Mouse (Mus musculus) forebrain, embryonic 13.5 days (tissue): ENCODE measurements around the gene Macrod2. TPM values are rescaled to one million over a fixed set of nuclear protein-coding genes. Genes with fewer than 3 reads are reported as not detected.

Experiments
- ATAC-seq: fragments of 200-750 bp; cut with Nextera tagmentation; 2 replicates; pipeline ENCODE4 v1.8.0; 2017
- H3K27ac ChIP-seq: fragments of 300-500 bp; sonication (generic); 2 replicates; pipeline ENCODE4 v1.5.1; 2015; ENCODE audit warnings: inconsistent platforms, mild to moderate bottlenecking, moderate library complexity
- H3K27me3 ChIP-seq: fragments of 300-500 bp; sonication (generic); 2 replicates; pipeline ENCODE4 v1.6.1; 2015; ENCODE audit warnings: mild to moderate bottlenecking, inconsistent platforms
- H3K36me3 ChIP-seq: fragments of 300-500 bp; sonication (generic); 2 replicates; pipeline ENCODE4 v1.6.1; 2015; ENCODE audit warnings: mild to moderate bottlenecking, inconsistent platforms; ENCODE audit not compliant: poor library complexity, severe bottlenecking
- H3K4me1 ChIP-seq: fragments of 300-500 bp; sonication (generic); 2 replicates; pipeline ENCODE4 v1.6.1; 2015; ENCODE audit warnings: inconsistent platforms
- H3K4me2 ChIP-seq: fragments of 300-500 bp; sonication (generic); 2 replicates; pipeline ENCODE4 v1.6.1; 2015; ENCODE audit warnings: inconsistent platforms, mild to moderate bottlenecking, moderate library complexity
- H3K4me3 ChIP-seq: fragments of 300-500 bp; sonication (generic); 2 replicates; pipeline ENCODE4 v1.5.1; 2015; ENCODE audit warnings: mild to moderate bottlenecking, inconsistent platforms
- H3K9ac ChIP-seq: fragments of 300-500 bp; sonication (generic); 2 replicates; pipeline ENCODE4 v1.6.1; 2015; ENCODE audit warnings: mild to moderate bottlenecking, inconsistent platforms
- H3K9me3 ChIP-seq: fragments of 300-500 bp; sonication (generic); replicated peaks from 2 replicates; pipeline ENCODE4 v1.6.1; 2016; ENCODE audit warnings: inconsistent platforms
- WGBS: fragments of 180-500 bp; shearing (Covaris S2); methylation state at CpG from one replicate; pipeline ENCODE4 v1.1.7; 2015; 5-methylcytosine and 5-hydroxymethylcytosine counted together
- polyA plus RNA-seq: library from polyadenylated mRNA; unstranded; fragments of >200 nt; fragmentation: Nextera tagmentation; extraction: Ambion mirVana; gene quantifications from 2 replicates; pipeline ENCODE4 v1.2.1, GENCODE M21; 2015

Gene Macrod2
- polyA plus RNA-seq, 1 experiment from 2014 or later = 73.5 TPM

DNA sequence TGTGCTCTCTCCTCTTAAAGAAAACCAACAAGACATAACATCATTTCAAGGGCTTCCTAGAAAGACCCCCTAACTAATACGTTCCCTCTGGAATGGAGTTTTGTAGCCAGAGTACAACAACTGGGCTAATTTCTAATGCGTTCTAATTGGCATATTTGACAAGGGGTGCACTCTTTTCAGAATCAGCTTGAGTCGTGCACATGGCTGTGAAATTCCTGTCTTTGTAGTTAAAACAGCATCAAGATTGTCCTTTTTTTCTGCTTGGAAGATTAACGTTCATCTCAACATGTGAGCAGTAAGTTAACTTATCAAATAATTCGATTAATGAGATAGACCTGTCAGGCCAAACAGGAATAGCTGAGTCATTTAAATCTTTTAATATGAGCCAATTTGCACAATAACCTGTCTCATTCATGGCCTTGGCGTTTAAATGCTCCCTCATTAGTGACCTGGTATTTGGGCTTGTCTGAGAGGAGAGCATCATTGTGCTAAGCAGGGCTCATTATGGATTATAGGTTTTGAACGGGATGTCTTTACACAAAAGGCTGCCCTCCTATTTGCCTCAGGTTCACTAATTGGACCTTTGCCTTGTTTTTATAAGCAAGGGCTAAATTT lies 762.0 kb downstream of the Macrod2 start:
- peak; percentile 78; the same call in 1 of the 2 replicates for ATAC-seq
- Histone ChIP-seq H3K36me3 (no peaks in the 10 kb centered on the region), H3K4me1 (peaks cover 38% of the 10 kb centered on the region), H3K4me2 (no peak overlapping the region), H3K27me3 (no peaks in the 10 kb centered on the region), H3K4me3 (no peak overlapping the region), H3K27ac (peak overlapping the region; percentile 6; the same call in 1 of the 2 replicates), H3K9me3 (no peaks in the 10 kb centered on the region), H3K9ac (no peak overlapping the region)
- 14% methylated on average over 7 of the region's 7 CpGs for WGBS

DNA sequence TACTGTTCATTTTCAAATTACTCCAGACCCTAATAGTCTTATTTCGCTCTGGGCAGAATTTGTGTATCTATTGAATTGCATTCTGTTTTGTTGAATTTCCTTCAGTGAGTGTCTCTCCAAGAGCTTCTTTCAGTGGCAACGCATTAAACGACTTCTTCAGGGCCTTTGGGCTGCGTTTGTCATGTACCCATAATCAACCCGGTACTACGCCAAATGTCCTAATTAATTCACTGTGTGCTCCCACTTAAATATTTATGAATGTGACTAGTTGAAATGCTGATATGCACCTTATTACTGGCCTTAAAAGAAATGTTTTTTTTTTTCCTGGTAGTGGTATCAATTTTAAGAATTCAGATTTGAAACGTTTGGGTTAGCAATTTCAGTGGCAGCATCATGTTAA lies 763.1 kb downstream of the Macrod2 start:
- no peaks in the 10 kb centered on the region for H3K27me3 ChIP-seq
- no peak overlapping the region for H3K9ac ChIP-seq
- H3K4me2 ChIP-seq = no peak overlapping the region
- no peak overlapping the region for H3K4me3 ChIP-seq
- no peaks in the 10 kb centered on the region for H3K36me3 ChIP-seq
- H3K4me1 ChIP-seq = peaks cover 32% of the 10 kb centered on the region
- ATAC-seq = peak; percentile 55; the same call in 1 of the 2 replicates
- H3K27ac ChIP-seq = no peak overlapping the region; the same call in 1 of the 2 replicates
- 16% methylated on average over 7 of the region's 7 CpGs for WGBS
- H3K9me3 ChIP-seq = no peaks in the 10 kb centered on the region

GRCm38 (mm10) chr2:141163918-141164317 lies 768.8 kb downstream of the Macrod2 start:
- Histone ChIP-seq H3K9me3 (no peaks in the 10 kb centered on the region), H3K27ac (no peak overlapping the region), H3K9ac (no peak overlapping the region), H3K36me3 (no peaks in the 10 kb centered on the region), H3K4me1 (peaks cover 6% of the 10 kb centered on the region; the same call in 1 of the 2 replicates), H3K27me3 (no peaks in the 10 kb centered on the region), H3K4me3 (no peak overlapping the region), H3K4me2 (no peak overlapping the region)
- whole genome bisulfite sequencing = 4% methylated on average over 4 of the region's 4 CpGs
- ATAC-seq = no peak

GRCm38 (mm10) chr2:141169586-141169985 lies 774.5 kb downstream of the Macrod2 start:
- Histone ChIP-seq H3K4me1 (no peaks in the 10 kb centered on the region), H3K9ac (no peak overlapping the region), H3K4me3 (no peak overlapping the region), H3K4me2 (no peak overlapping the region), H3K36me3 (no peaks in the 10 kb centered on the region), H3K27ac (no peak overlapping the region), H3K27me3 (no peaks in the 10 kb centered on the region), H3K9me3 (no peaks in the 10 kb centered on the region)
- ATAC-seq = no peak
- WGBS = 84% methylated on average over 3 of the region's 3 CpGs

DNA sequence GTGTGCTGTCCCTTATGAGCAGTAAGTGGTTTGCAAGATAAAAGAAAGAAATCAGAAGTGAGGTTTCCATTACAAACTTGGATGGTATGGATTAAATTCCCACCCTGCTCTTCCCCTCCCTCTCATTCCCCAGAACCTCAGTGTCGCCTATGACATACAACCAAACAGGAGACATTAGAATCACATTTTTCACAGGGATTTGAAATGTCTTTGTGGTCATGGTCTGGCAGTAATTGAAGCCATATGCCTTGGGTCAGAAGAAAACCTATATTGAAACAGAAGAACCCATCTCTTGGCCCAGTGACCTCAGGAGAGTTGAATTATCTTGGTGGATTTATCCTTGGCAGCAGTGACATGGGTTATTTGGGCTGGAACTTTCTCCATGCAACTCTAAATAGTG lies 778.1 kb downstream of the Macrod2 start:
- H3K4me1 ChIP-seq = no peaks in the 10 kb centered on the region
- no peaks in the 10 kb centered on the region for H3K36me3 ChIP-seq
- no peaks in the 10 kb centered on the region for H3K9me3 ChIP-seq
- no peaks in the 10 kb centered on the region for H3K27me3 ChIP-seq
- no peak overlapping the region for H3K9ac ChIP-seq
- no peak overlapping the region for H3K4me3 ChIP-seq
- no peak for ATAC-seq
- no peak overlapping the region for H3K27ac ChIP-seq
- H3K4me2 ChIP-seq = no peak overlapping the region
- WGBS = 88% methylated on average over 1 of the region's 1 CpGs

DNA sequence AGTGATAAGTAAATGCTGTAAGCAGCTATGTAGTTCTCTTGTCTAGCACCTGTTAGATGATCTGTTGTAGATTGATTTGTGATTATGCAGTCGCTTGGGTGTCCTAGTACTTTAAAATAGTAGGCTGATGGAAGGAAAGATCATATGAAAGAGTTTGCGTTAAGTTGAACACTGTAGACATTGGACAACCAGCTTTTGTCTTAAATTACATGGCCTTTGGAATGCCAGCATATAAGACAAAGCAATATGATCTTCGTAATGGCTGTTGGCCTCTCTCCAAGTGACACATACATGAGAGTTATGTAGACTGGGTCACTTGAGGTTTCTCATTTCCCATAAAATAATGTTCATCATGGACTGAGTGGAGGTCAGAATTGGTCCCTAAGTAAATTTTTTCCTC lies 778.5 kb downstream of the Macrod2 start:
- no peak overlapping the region for H3K9ac ChIP-seq
- no peak overlapping the region for H3K27ac ChIP-seq
- no peaks in the 10 kb centered on the region for H3K27me3 ChIP-seq
- no peak overlapping the region for H3K4me3 ChIP-seq
- 91% methylated on average over 3 of the region's 3 CpGs for WGBS
- no peaks in the 10 kb centered on the region for H3K36me3 ChIP-seq
- H3K4me1 ChIP-seq = no peaks in the 10 kb centered on the region
- no peak overlapping the region for H3K4me2 ChIP-seq
- ATAC-seq = no peak
- H3K9me3 ChIP-seq = no peaks in the 10 kb centered on the region

DNA sequence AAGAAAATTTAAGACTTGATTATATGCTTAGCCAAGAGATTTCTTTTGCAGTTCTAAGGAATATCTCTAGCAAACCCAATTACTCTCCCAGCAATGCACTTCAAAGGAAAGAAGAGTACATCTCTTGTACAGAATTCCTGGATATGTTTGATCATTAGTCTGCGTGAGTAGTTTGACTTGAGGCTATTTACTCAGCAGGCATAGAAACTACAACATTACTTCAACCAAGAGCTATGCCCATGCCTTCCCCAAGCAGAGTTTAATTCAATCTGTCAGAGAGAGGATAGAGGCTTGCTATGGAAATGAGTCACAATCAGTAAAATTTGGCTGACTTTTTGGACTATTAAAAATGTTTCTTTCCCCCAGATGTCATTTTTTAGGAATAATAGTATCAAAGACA lies 785.5 kb downstream of the Macrod2 start:
- Histone ChIP-seq H3K27ac (no peak overlapping the region), H3K9ac (no peak overlapping the region), H3K4me1 (peaks cover 5% of the 10 kb centered on the region), H3K9me3 (no peaks in the 10 kb centered on the region), H3K4me2 (no peak overlapping the region), H3K36me3 (no peaks in the 10 kb centered on the region), H3K4me3 (no peak overlapping the region), H3K27me3 (no peaks in the 10 kb centered on the region)
- WGBS = 43% methylated on average over 1 of the region's 1 CpGs
- no peak for ATAC-seq

GRCm38 (mm10) chr2:141182034-141182759 lies 787.1 kb downstream of the Macrod2 start:
- Histone ChIP-seq H3K27ac (no peak overlapping the region; the same call in 1 of the 2 replicates), H3K4me3 (no peak overlapping the region), H3K4me2 (no peak overlapping the region), H3K9me3 (no peaks in the 10 kb centered on the region), H3K27me3 (no peaks in the 10 kb centered on the region), H3K4me1 (peaks cover 5% of the 10 kb centered on the region), H3K9ac (no peak overlapping the region), H3K36me3 (no peaks in the 10 kb centered on the region)
- peak; percentile 53; the same call in 1 of the 2 replicates for ATAC-seq
- WGBS = 33% methylated on average over 5 of the region's 5 CpGs

DNA sequence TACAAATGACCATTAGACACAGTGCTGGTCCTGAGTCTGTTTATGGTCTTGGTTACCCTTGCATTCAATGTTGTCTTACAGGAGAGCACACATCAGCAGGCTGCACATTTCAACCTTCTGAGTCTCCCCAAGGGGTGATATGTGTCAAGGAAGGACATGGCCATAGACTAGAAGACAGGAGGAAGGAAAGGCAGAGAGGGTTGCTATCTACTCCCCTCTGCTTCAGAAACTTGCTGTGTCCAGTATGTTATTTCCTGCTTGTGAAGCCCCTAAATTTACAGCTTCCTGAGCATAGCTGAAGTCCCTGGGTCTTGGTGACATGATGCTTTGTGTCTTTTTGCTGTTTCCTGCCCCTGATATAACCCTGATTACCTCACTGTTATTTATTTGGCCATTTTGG lies 799.4 kb downstream of the Macrod2 start:
- Histone ChIP-seq H3K9me3 (no peaks in the 10 kb centered on the region), H3K4me3 (no peak overlapping the region), H3K36me3 (no peaks in the 10 kb centered on the region), H3K27me3 (no peaks in the 10 kb centered on the region), H3K4me2 (no peak overlapping the region), H3K9ac (no peak overlapping the region), H3K4me1 (no peaks in the 10 kb centered on the region), H3K27ac (no peak overlapping the region)
- no peak for ATAC-seq

DNA sequence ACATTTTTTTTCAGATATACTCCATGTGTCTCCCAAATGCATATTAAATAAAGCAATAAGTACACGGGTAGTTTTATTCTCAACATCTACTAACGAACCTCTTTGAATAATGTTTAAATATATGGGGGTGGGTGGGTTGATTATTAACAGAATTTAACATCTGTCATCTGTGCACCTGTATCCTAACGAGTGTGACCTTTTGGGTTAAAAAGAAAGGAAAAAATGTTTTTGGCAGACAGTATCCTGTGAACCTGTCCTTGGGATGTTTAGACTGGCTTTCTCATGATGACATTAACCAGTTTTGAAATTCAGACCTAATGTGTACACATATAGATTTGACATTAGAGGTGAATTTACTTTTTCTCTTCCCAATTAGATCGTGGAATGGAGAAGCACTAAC lies 805.4 kb downstream of the Macrod2 start:
- no peak overlapping the region for H3K9ac ChIP-seq
- H3K27me3 ChIP-seq = no peaks in the 10 kb centered on the region
- H3K4me3 ChIP-seq = no peak overlapping the region
- peaks cover 5% of the 10 kb centered on the region for H3K4me1 ChIP-seq
- WGBS = 46% methylated on average over 4 of the region's 4 CpGs
- no peak overlapping the region for H3K27ac ChIP-seq
- no peaks in the 10 kb centered on the region for H3K9me3 ChIP-seq
- no peak for ATAC-seq
- no peaks in the 10 kb centered on the region for H3K36me3 ChIP-seq
- no peak overlapping the region for H3K4me2 ChIP-seq

DNA sequence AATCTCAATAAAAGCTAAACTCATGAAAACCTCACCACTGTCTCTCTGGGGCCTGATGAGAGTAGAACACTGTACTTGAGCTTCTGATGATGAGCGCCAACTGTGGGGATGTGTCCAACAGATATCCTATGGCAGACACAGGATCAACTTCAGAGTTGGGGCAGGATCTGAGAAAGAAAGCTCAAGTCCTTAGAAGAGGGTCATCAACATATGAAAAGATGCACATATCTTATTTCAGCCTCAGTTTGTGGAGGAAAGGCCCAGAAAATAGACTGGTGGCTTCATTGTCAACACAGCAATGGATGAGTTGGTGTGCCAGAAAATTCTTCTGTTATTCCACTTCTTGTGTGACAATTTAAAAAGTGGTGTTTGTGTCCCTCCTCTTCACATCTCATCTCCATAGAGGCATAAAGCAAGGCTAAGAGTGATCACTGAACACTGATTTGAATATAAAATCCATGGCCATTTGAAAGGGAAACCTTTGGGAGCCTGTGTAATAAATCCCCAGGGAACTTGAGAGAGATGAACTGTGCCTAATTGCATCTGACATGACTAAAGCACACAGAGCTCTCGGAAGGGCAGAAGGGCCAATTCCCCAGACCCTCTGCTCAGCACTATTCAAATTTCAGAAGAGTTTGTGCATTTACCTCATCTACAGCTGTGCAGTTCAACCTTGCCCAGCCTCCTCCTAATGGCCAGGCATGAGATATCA lies 806.4 kb downstream of the Macrod2 start:
- H3K27ac ChIP-seq = no peak overlapping the region

GRCm38 (mm10) chr2:141202015-141202364 lies 806.9 kb downstream of the Macrod2 start:
- no peak for ATAC-seq
- Histone ChIP-seq H3K9ac (no peak overlapping the region), H3K36me3 (no peaks in the 10 kb centered on the region), H3K4me1 (peaks cover 5% of the 10 kb centered on the region), H3K4me3 (no peak overlapping the region), H3K9me3 (no peaks in the 10 kb centered on the region), H3K27ac (no peak overlapping the region), H3K27me3 (no peaks in the 10 kb centered on the region), H3K4me2 (no peak overlapping the region)
- 77% methylated on average over 1 of the region's 1 CpGs for WGBS

More for the DNA sequence above, 806.4 kb downstream of the Macrod2 start:
- no peak overlapping the region for H3K4me3 ChIP-seq
- no peak overlapping the region for H3K4me2 ChIP-seq
- ATAC-seq = no peak
- H3K36me3 ChIP-seq = no peaks in the 10 kb centered on the region
- H3K4me1 ChIP-seq = peaks cover 5% of the 10 kb centered on the region
- no peaks in the 10 kb centered on the region for H3K27me3 ChIP-seq
- 61% methylated on average over 2 of the region's 2 CpGs for WGBS
- H3K9me3 ChIP-seq = no peaks in the 10 kb centered on the region
- no peak overlapping the region for H3K9ac ChIP-seq
